8 mouse cellular contexts compared by ENCODE assay signal in the genomic region with DNA sequence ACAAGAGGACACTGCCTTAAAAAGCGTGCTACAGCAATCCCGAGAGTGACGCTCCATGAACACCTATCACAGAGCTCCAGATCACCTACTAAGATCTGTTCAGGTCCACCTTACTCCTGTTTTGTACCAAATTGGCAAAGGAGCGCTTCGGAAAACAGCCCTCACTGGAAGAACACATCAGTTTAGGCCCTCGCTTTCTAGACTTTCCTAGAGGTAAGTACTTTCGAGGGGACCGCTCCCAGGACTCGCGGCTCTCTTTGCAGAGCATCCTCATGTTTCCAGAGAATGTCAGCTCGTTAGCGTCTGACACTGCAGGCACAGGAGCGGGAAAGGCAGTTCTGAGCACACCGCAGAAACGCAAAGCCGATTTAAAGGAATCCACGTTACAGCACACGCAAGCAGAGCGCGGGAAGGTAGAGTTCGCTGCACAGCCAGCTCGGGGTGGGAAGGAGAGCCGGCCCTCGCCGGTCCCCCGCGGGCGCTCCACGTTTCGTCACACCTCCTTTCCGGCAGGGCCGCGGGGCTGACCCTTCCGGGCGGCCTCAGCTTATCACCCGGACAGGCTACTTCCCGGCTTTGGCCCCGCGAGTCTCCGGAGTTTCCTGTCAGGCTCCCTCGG. TPM values are rescaled to one million over a fixed set of nuclear protein-coding genes. Genes with fewer than 3 reads are reported as not detected.
DNase-seq lines count a peak whose midpoint lies in the region; ATAC-seq and TF ChIP-seq lines count a peak whose summit lies in the region.

Gene Fer (plus strand): TSS at position 51 of the 619 bp plus-strand sequence.

- no peaks in the 10 kb centered on the region for H3K27me3 ChIP-seq in embryonic facial prominence, embryonic 13.5 days
- no peaks in the 10 kb centered on the region for H3K27me3 ChIP-seq in heart, embryonic 16.5 days (ENCODE audit: control insufficient read depth, insufficient read depth, low read length)
- no peaks in the 10 kb centered on the region for H3K27me3 ChIP-seq in myocyte (ENCODE audit: control insufficient read depth, insufficient read depth, insufficient read length)

- H3K4me3 ChIP-seq in embryonic facial prominence, embryonic 13.5 days: peak within 1 kb of the TSS; percentile 91
- peak within 1 kb of the TSS; percentile 93 for H3K4me3 ChIP-seq in heart, embryonic 16.5 days (ENCODE audit: low read length)
- peak within 1 kb of the TSS; percentile 50 for H3K4me3 ChIP-seq in myocyte

- peaks cover 35% of the 10 kb centered on the region for H3K79me2 ChIP-seq in myocyte (ENCODE audit: control insufficient read depth, insufficient read depth)

- H3K36me3 ChIP-seq in embryonic facial prominence, embryonic 13.5 days: no peaks in the 10 kb centered on the region
- no peaks in the 10 kb centered on the region for H3K36me3 ChIP-seq in heart, embryonic 16.5 days (ENCODE audit: control insufficient read depth, insufficient read depth)
- H3K36me3 ChIP-seq in myocyte (ENCODE audit: control insufficient read depth, insufficient read depth): no peaks in the 10 kb centered on the region

- H3K27ac ChIP-seq in embryonic facial prominence, embryonic 13.5 days: peak within 1 kb of the TSS; percentile 78
- H3K27ac ChIP-seq in heart, embryonic 16.5 days (ENCODE audit: low read length): peak within 1 kb of the TSS; percentile 91

- DNase-seq in embryo, embryonic 10 days (ENCODE audit: low spot score): peak; percentile 49
- no peak for DNase-seq in embryo, embryonic 11 days
- peak in 1 of 2 experiments; percentile 10 for DNase-seq in left cerebral cortex, postnatal 10 days (ENCODE audit: extremely low spot score in 1 of 2, low spot score in 2 of 2)
- no peak for DNase-seq in thymus, postnatal 0 days (ENCODE audit: low spot score)

- no peaks in the 10 kb centered on the region for H3K9me3 ChIP-seq in embryonic facial prominence, embryonic 13.5 days
- H3K9me3 ChIP-seq in heart, embryonic 16.5 days (replicated peaks; ENCODE audit: control insufficient read depth, low read length): no peaks in the 10 kb centered on the region

- TF ChIP-seq POLR2A in myocyte (IDR thresholded peaks at IDR 0.05; ENCODE audit: insufficient read length, low read depth): no peak

- intact Hi-C loops in left cerebral cortex, postnatal 10 days (cut with DNase I): no loop called here

- peaks cover 8% of the 10 kb centered on the region; the same call in 1 of the 2 replicates for H3K4me1 ChIP-seq in embryonic facial prominence, embryonic 13.5 days
- H3K4me1 ChIP-seq in heart, embryonic 16.5 days (ENCODE audit: control insufficient read depth, insufficient read depth, low read length): peaks cover 8% of the 10 kb centered on the region; the same call in 1 of the 2 replicates

- peak within 1 kb of the TSS; percentile 83 for H3ac ChIP-seq in myocyte (ENCODE audit: control insufficient read depth, insufficient read length)

- peak within 1 kb of the TSS; percentile 91 for H3K4me2 ChIP-seq in embryonic facial prominence, embryonic 13.5 days
- peak within 1 kb of the TSS; percentile 95 for H3K4me2 ChIP-seq in heart, embryonic 16.5 days (ENCODE audit: low read depth, low read length)
- peak within 1 kb of the TSS; percentile 99 for H3K4me2 ChIP-seq in myocyte (ENCODE audit: low read depth)

- peak; percentile 11 for ATAC-seq in CD4-positive, CD25-positive, alpha-beta regulatory T cell, adult 4 months
- peak; percentile 6; the same call in 1 of the 2 replicates for ATAC-seq in embryonic facial prominence, embryonic 13.5 days (ENCODE audit: insufficient number of reproducible peaks, insufficient read depth, low FRiP score, low TSS enrichment, low read depth)
- peak; percentile 51 for ATAC-seq in heart, embryonic 16.5 days (replicated peaks; ENCODE audit: extremely low read depth, insufficient read depth, low FRiP score)

- 1% methylated on average over 41 of the region's 41 CpGs for WGBS in embryonic facial prominence, embryonic 13.5 days
- WGBS in heart, embryonic 16.5 days: under 1% methylated on average over 41 of the region's 41 CpGs

- H3K9ac ChIP-seq in embryonic facial prominence, embryonic 13.5 days: peak within 1 kb of the TSS; percentile 87
- H3K9ac ChIP-seq in heart, embryonic 16.5 days (ENCODE audit: low read length): peak within 1 kb of the TSS; percentile 92

TF ChIP-seq in myocyte, 11 proteins besides CTCF, POLR2A, EP300 and RAD21:
- TF ChIP-seq SRF (IDR thresholded peaks at IDR 0.05; ENCODE audit: control insufficient read depth, insufficient read length, low read depth) (no peak), MYOD1 (IDR thresholded peaks at IDR 0.05; ENCODE audit: control insufficient read depth in 1 of 3, insufficient read length in 2 of 3, low read depth in 2 of 3) (no peak), TCF12 (IDR thresholded peaks at IDR 0.05; ENCODE audit: insufficient read depth, poor library complexity, severe bottlenecking) (no peak), TCF3 (IDR thresholded peaks at IDR 0.05; ENCODE audit: insufficient read length, low read depth) (no peak), E2F4 (IDR thresholded peaks at IDR 0.05; ENCODE audit: insufficient read depth) (no peak), USF1 (IDR thresholded peaks at IDR 0.05; ENCODE audit: low read depth) (no peak), MAX (IDR thresholded peaks at IDR 0.05; ENCODE audit: low read depth) (no peak), CEBPB (IDR thresholded peaks at IDR 0.05; ENCODE audit: insufficient read depth, poor library complexity, severe bottlenecking) (no peak), POLR2AphosphoS2 (IDR thresholded peaks at IDR 0.05; ENCODE audit: insufficient read length, low read depth) (no peak), MYOG (IDR thresholded peaks at IDR 0.05; ENCODE audit: control insufficient read depth in 1 of 3, insufficient read depth in 1 of 3, insufficient read length in 2 of 3, low read depth in 2 of 3) (no peak), REST (IDR thresholded peaks at IDR 0.05; ENCODE audit: insufficient read depth, insufficient read length) (no peak)

RNA-seq across cellular contexts. Expression of gene Fer, which starts in this region (rescaled TPM):
- under 1 TPM; 0.44 to 0.54 TPM for polyA plus RNA-seq in CD4-positive, CD25-positive, alpha-beta regulatory T cell, adult 4 months (2017; shearing (Covaris generic))
- 32.5 and 33.4 TPM in 2 replicates for polyA plus RNA-seq in embryonic facial prominence, embryonic 13.5 days (2015; fragmentation: Nextera tagmentation; extraction: Ambion mirVana)
- polyA plus RNA-seq in heart, embryonic 16.5 days (2015; fragmentation: Nextera tagmentation; extraction: Ambion mirVana): 22.8 and 25.8 TPM in 2 replicates
- total RNA-seq in left cerebral cortex, postnatal 10 days (2021): 10 to 100 TPM; 32.4 to 33.9 TPM
- 10.9 TPM for polyA plus RNA-seq in myocyte (2012; fragmentation: generic; extraction: Trizol)
- polyA plus RNA-seq in thymus, postnatal 0 days (2015; fragmentation: Nextera tagmentation; extraction: Ambion mirVana): 5.1 and 6.8 TPM in 2 replicates

Comparison
In these comparisons a context has a peak if more than half of its experiments do, and no peak if none do; other contexts are left out.
1. Peak in ATAC-seq in CD4-positive, CD25-positive, alpha-beta regulatory T cell, adult 4 months; RNA of the gene not detected or under 1 TPM.